Mouse (Mus musculus): ENCODE results near the gene Tmem256.

Tmem256 gene

GRCm38 (mm10) chr11:69880853-69881603 lies 42.7 kb downstream of the Tmem256 start, which contains the start of gene Kctd11:
Kctd11 (minus strand) TSS chr11:69881406.
- in situ Hi-C loops (cut with MboI, MseI), result loop anchor here in 1 of 2 experiments (5.0 kb wide), 1 partner anchor 66 kb away; the partner anchor contains the start of gene Slc2a4

- in situ Hi-C loops (cut with MboI, MseI), result loop anchor here in 1 of 2 experiments (5.0 kb wide), 1 partner anchor 65 kb away; the partner anchor contains the start of gene Slc2a4
Measured at GRCm38 (mm10) chr11:69881787-69882670, 43.7 kb downstream of the Tmem256 start.

- in situ Hi-C loops (cut with MboI, MseI), result loop anchor here in 1 of 2 experiments (5.0 kb wide), 1 partner anchor 64 kb away; the partner anchor contains the start of gene Slc2a4
Measured at GRCm38 (mm10) chr11:69883066-69883465, 44.8 kb downstream of the Tmem256 start.

- in situ Hi-C loops (cut with MboI, MseI), result loop anchor here in 1 of 2 experiments (5.0 kb wide), 1 partner anchor 64 kb away; the partner anchor contains the start of gene Slc2a4
Measured at GRCm38 (mm10) chr11:69883527-69884151, 45.3 kb downstream of the Tmem256 start.

GRCm38 (mm10) chr11:69884240-69884639 lies 45.9 kb downstream of the Tmem256 start:
- in situ Hi-C loops (cut with MboI, MseI), result loop anchor here in 1 of 2 experiments (5.0 kb wide), 1 partner anchor 63 kb away; the partner anchor contains the start of gene Slc2a4

GRCm38 (mm10) chr11:69884663-69885062 lies 46.3 kb downstream of the Tmem256 start:
- in situ Hi-C loops (cut with MboI, MseI), result loop anchor here in 1 of 2 experiments (5.0 kb wide), 1 partner anchor 63 kb away; the partner anchor contains the start of gene Slc2a4

- in situ Hi-C loops (cut with MboI, MseI), result no loop called here
Measured at GRCm38 (mm10) chr11:69886907-69887635, 48.8 kb downstream of the Tmem256 start.
